Mouse (Mus musculus): Measurements from ENCODE around the gene Pom121l2. TPM values are rescaled to one million over a fixed set of nuclear protein-coding genes. Genes with fewer than 3 reads are reported as not detected.

Pom121l2 gene
- polyA plus RNA-seq, 1 experiment from 2014 or later: not detected

DNA sequence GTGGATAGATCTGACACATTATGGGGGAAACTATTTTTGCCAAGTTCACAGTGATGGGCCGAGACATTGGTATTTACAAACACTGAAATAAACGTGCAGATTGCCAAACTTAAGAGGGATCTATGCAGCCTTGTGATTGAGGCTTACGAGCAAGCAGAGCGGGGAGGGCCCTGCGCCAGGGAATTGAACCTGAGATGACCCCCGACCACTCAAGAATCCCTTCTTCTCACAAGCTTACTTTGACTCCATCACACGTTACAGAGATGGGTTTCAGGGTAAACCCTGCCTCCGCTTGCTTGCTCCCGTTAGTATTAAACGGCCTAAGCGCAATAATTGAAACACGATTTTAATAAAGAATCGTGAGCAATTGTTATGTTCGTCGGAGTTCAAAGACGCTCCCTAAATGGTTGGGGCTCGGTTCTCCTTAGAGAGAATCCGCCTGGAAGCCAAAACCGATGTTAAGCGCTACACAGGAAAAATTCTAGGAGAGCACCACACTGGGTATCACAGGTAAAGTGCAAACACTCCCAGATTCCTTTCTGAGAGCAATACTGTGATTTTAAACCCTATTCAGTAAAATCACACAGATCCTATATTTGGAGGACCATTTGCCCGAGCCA lies 16.3 kb downstream of the Pom121l2 start:
- Histone ChIP-seq H3K9ac (replicated peaks; ENCODE audit: low read depth, low read length) (no peak overlapping the region), H3K4me2 (ENCODE audit: low read depth, low read length) (no peak overlapping the region), H3K27me3 (ENCODE audit: control insufficient read depth, insufficient read depth, low read length) (peaks cover 76% of the 10 kb centered on the region), H3K9me3 (ENCODE audit: control insufficient read depth, low read length) (no peaks in the 10 kb centered on the region), H3K36me3 (ENCODE audit: control insufficient read depth, insufficient read depth, low read length) (no peaks in the 10 kb centered on the region), H3K4me3 (ENCODE audit: low read depth, low read length) (no peak overlapping the region), H3K27ac (ENCODE audit: low read depth, low read length) (no peak overlapping the region), H3K4me1 (ENCODE audit: control insufficient read depth, insufficient read depth, low read length) (no peaks in the 10 kb centered on the region)
- WGBS: 2% methylated on average over 21 of the region's 21 CpGs
- ATAC-seq (ENCODE audit: low read depth): no peak

DNA sequence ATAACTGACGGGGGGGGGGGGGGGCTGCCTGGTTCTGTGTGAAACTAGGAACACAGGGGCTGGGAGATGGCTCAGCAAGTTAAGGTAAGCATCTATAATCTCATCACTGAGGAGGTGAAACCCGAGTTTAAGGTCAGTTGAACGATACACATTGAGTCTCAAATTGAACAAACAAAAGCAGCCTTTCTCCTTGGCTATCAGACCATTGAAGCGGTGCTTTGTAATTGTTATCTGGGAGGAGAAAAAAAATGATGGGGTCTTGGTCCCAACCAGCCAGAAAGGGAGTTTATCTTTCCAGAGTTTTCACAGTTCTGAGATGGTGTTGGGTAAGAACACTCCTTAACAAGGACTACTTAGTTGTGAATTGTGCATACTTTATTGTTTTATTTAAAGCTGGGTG lies 16.8 kb downstream of the Pom121l2 start:
- H3K4me1 ChIP-seq (ENCODE audit: control insufficient read depth, insufficient read depth, low read length): no peaks in the 10 kb centered on the region
- 8% methylated on average over 4 of the region's 4 CpGs for WGBS
- H3K27ac ChIP-seq (ENCODE audit: low read depth, low read length): no peak overlapping the region
- no peak for ATAC-seq (ENCODE audit: low read depth)
- no peaks in the 10 kb centered on the region for H3K36me3 ChIP-seq (ENCODE audit: control insufficient read depth, insufficient read depth, low read length)
- no peak overlapping the region for H3K9ac ChIP-seq (replicated peaks; ENCODE audit: low read depth, low read length)
- H3K9me3 ChIP-seq (ENCODE audit: control insufficient read depth, low read length): no peaks in the 10 kb centered on the region
- H3K4me2 ChIP-seq (ENCODE audit: low read depth, low read length): no peak overlapping the region
- H3K4me3 ChIP-seq (ENCODE audit: low read depth, low read length): no peak overlapping the region
- H3K27me3 ChIP-seq (ENCODE audit: control insufficient read depth, insufficient read depth, low read length): peaks cover 80% of the 10 kb centered on the region

- no peak overlapping the region for H3K4me3 ChIP-seq (ENCODE audit: low read depth, low read length)
- H3K4me2 ChIP-seq (ENCODE audit: low read depth, low read length): no peak overlapping the region
- no peaks in the 10 kb centered on the region for H3K36me3 ChIP-seq (ENCODE audit: control insufficient read depth, insufficient read depth, low read length)
- no peak for ATAC-seq (ENCODE audit: low read depth)
- H3K9ac ChIP-seq (replicated peaks; ENCODE audit: low read depth, low read length): no peak overlapping the region
- 21% methylated on average over 3 of the region's 3 CpGs for WGBS
- H3K27me3 ChIP-seq (ENCODE audit: control insufficient read depth, insufficient read depth, low read length): peaks cover 82% of the 10 kb centered on the region
- no peaks in the 10 kb centered on the region for H3K4me1 ChIP-seq (ENCODE audit: control insufficient read depth, insufficient read depth, low read length)
- H3K9me3 ChIP-seq (ENCODE audit: control insufficient read depth, low read length): no peaks in the 10 kb centered on the region
- no peak overlapping the region for H3K27ac ChIP-seq (ENCODE audit: low read depth, low read length)
These were observed 17.4 kb downstream of the Pom121l2 start for GRCm38 (mm10) chr13:21998412-21998811.

DNA sequence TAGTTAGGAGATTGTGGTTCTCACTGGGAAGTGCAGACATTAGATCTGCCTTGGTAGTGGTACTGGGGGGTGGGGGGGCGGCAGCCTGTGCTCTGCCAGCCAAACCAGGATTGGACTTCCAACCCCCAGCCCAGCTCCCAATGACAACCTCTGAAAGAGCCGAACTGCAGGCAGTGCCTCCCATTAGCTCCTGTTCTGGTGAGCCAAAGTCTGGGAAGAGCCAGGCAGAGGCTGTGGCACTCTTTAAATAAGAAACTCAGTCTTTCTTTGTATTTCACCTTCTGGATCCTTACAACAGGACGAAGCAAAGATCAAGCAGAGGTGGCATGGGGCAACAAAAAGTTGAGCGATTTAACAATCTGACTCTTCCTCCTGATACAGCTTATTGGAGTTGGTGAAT lies 18.2 kb downstream of the Pom121l2 start:
- Histone ChIP-seq H3K9me3 (ENCODE audit: control insufficient read depth, low read length) (no peaks in the 10 kb centered on the region), H3K27me3 (ENCODE audit: control insufficient read depth, insufficient read depth, low read length) (peaks cover 82% of the 10 kb centered on the region), H3K27ac (ENCODE audit: low read depth, low read length) (no peak overlapping the region), H3K4me2 (ENCODE audit: low read depth, low read length) (no peak overlapping the region), H3K4me1 (ENCODE audit: control insufficient read depth, insufficient read depth, low read length) (no peaks in the 10 kb centered on the region), H3K9ac (replicated peaks; ENCODE audit: low read depth, low read length) (no peak overlapping the region), H3K36me3 (ENCODE audit: control insufficient read depth, insufficient read depth, low read length) (no peaks in the 10 kb centered on the region), H3K4me3 (ENCODE audit: low read depth, low read length) (no peak overlapping the region)
- ATAC-seq (ENCODE audit: low read depth): no peak
- WGBS: 46% methylated on average over 4 of the region's 4 CpGs

- H3K27ac ChIP-seq (ENCODE audit: low read depth, low read length): no peak overlapping the region
- no peak for ATAC-seq (ENCODE audit: low read depth)
- peaks cover 8% of the 10 kb centered on the region; the same call in 1 of the 2 replicates for H3K4me1 ChIP-seq (ENCODE audit: control insufficient read depth, insufficient read depth, low read length)
- H3K4me3 ChIP-seq (ENCODE audit: low read depth, low read length): no peak overlapping the region
- H3K4me2 ChIP-seq (ENCODE audit: low read depth, low read length): no peak overlapping the region
- no peaks in the 10 kb centered on the region for H3K9me3 ChIP-seq (ENCODE audit: control insufficient read depth, low read length)
- H3K9ac ChIP-seq (replicated peaks; ENCODE audit: low read depth, low read length): no peak overlapping the region
- H3K27me3 ChIP-seq (ENCODE audit: control insufficient read depth, insufficient read depth, low read length): peaks cover 87% of the 10 kb centered on the region
- 62% methylated on average over 2 of the region's 2 CpGs for WGBS
- H3K36me3 ChIP-seq (ENCODE audit: control insufficient read depth, insufficient read depth, low read length): no peaks in the 10 kb centered on the region
These were observed 20.4 kb downstream of the Pom121l2 start for GRCm38 (mm10) chr13:22001346-22001745.

GRCm38 (mm10) chr13:22001823-22002222 lies 20.8 kb downstream of the Pom121l2 start:
- H3K9me3 ChIP-seq (ENCODE audit: control insufficient read depth, low read length): no peaks in the 10 kb centered on the region
- no peak overlapping the region for H3K27ac ChIP-seq (ENCODE audit: low read depth, low read length)
- no peak overlapping the region for H3K9ac ChIP-seq (replicated peaks; ENCODE audit: low read depth, low read length)
- ATAC-seq (ENCODE audit: low read depth): no peak
- peaks cover 13% of the 10 kb centered on the region for H3K4me1 ChIP-seq (ENCODE audit: control insufficient read depth, insufficient read depth, low read length)
- H3K4me2 ChIP-seq (ENCODE audit: low read depth, low read length): no peak overlapping the region
- no peaks in the 10 kb centered on the region for H3K36me3 ChIP-seq (ENCODE audit: control insufficient read depth, insufficient read depth, low read length)
- 26% methylated on average over 5 of the region's 5 CpGs for WGBS
- H3K27me3 ChIP-seq (ENCODE audit: control insufficient read depth, insufficient read depth, low read length): peaks cover 88% of the 10 kb centered on the region
- no peak overlapping the region for H3K4me3 ChIP-seq (ENCODE audit: low read depth, low read length)

DNA sequence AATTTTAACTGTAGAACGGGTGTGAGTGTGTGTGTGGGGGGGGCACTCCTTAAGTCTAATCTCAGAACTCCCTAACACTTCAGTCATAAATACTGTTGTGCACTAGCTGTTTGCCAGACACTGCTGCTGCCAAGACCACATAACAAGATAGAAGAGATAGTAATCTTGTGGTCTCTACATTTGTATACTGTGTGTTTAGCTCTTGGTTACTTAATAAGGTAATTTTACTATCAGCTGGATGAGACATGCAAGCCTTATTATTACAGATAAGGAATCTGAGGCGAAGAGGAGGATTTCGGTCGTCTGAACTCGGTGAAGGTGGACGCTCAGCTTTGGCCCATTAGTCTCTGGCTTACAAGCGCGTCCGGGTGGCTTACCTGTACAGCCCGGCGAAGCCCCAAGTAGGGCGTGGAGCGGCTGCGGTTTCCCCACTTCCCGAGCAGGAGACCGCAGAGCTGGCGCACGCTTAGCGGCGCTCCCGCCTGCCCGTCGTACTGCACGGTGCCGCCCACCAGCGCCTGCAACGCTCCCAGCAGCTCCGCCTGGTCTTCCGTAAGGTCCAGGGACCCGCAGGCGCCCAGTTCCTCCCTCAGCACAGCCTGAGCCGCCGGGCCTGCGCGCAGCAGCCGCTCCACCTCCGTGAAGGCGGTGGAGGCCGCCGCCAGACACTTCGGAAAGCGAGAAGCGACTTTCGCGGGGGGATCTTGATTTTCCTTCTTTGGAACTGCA lies 24.8 kb downstream of the Pom121l2 start:
- peak; percentile 62; the same call in 1 of the 2 replicates for ATAC-seq (ENCODE audit: low read depth)
- Histone ChIP-seq H3K27me3 (ENCODE audit: control insufficient read depth, insufficient read depth, low read length) (peaks cover 93% of the 10 kb centered on the region), H3K4me2 (ENCODE audit: low read depth, low read length) (peak overlapping the region; percentile 55), H3K4me1 (ENCODE audit: control insufficient read depth, insufficient read depth, low read length) (peaks cover 15% of the 10 kb centered on the region), H3K4me3 (ENCODE audit: low read depth, low read length) (peak overlapping the region; percentile 27), H3K9ac (replicated peaks; ENCODE audit: low read depth, low read length) (peak overlapping the region; percentile 28; the same call in 1 of the 2 replicates), H3K9me3 (ENCODE audit: control insufficient read depth, low read length) (no peaks in the 10 kb centered on the region), H3K36me3 (ENCODE audit: control insufficient read depth, insufficient read depth, low read length) (no peaks in the 10 kb centered on the region), H3K27ac (ENCODE audit: low read depth, low read length) (no peak overlapping the region)
- 1% methylated on average over 45 of the region's 45 CpGs for WGBS

- Histone ChIP-seq H3K9ac (replicated peaks; ENCODE audit: low read depth, low read length) (peak overlapping the region; percentile 28; the same call in 1 of the 2 replicates), H3K27ac (ENCODE audit: low read depth, low read length) (no peak overlapping the region), H3K4me1 (ENCODE audit: control insufficient read depth, insufficient read depth, low read length) (peaks cover 15% of the 10 kb centered on the region), H3K27me3 (ENCODE audit: control insufficient read depth, insufficient read depth, low read length) (peaks cover 90% of the 10 kb centered on the region), H3K4me2 (ENCODE audit: low read depth, low read length) (peak overlapping the region; percentile 55), H3K9me3 (ENCODE audit: control insufficient read depth, low read length) (no peaks in the 10 kb centered on the region), H3K36me3 (ENCODE audit: control insufficient read depth, insufficient read depth, low read length) (no peaks in the 10 kb centered on the region), H3K4me3 (ENCODE audit: low read depth, low read length) (peak overlapping the region; percentile 27)
- under 1% methylated on average over 38 of the region's 38 CpGs for WGBS
- peak; percentile 33; the same call in 1 of the 2 replicates for ATAC-seq (ENCODE audit: low read depth)
These were observed 25.5 kb downstream of the Pom121l2 start for GRCm38 (mm10) chr13:22006334-22007120.

- H3K4me2 ChIP-seq (ENCODE audit: low read depth, low read length): peak overlapping the region; percentile 55; the same call in 1 of the 2 replicates
- ATAC-seq (ENCODE audit: low read depth): no peak
These were observed 26.1 kb downstream of the Pom121l2 start for GRCm38 (mm10) chr13:22007121-22007510.

More at GRCm38 (mm10) chr13:22007121-22007510, 26.1 kb downstream of the Pom121l2 start:
- Histone ChIP-seq H3K36me3 (ENCODE audit: control insufficient read depth, insufficient read depth, low read length) (no peaks in the 10 kb centered on the region), H3K9me3 (ENCODE audit: control insufficient read depth, low read length) (no peaks in the 10 kb centered on the region), H3K4me3 (ENCODE audit: low read depth, low read length) (no peak overlapping the region), H3K4me1 (ENCODE audit: control insufficient read depth, insufficient read depth, low read length) (peaks cover 15% of the 10 kb centered on the region), H3K27ac (ENCODE audit: low read depth, low read length) (no peak overlapping the region), H3K27me3 (ENCODE audit: control insufficient read depth, insufficient read depth, low read length) (peaks cover 88% of the 10 kb centered on the region), H3K9ac (replicated peaks; ENCODE audit: low read depth, low read length) (no peak overlapping the region)
- 4% methylated on average over 18 of the region's 18 CpGs for WGBS
